Comparison of ENCODE assay signal across 9 mouse cellular contexts in the genomic region with DNA sequence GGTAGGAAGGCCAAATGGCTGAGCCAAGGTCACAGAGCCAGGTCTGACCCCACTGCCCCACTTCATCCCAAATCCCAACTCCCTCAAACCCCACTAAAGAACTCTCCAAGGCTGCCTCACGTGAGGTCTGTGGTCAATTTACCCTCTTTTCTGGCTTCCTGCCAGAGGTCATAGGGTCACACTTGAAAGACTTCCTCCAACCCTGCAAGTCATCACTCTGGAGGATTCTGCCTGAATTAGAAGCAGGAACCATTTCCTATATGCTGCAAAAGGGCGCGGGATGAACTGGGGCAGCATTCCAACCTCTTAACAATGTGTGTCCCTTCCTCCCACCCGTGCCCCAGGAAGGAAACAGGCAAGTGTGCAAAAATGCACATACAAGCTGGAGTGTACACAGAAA. TPM values are rescaled to one million over a fixed set of nuclear protein-coding genes. Genes with fewer than 3 reads are reported as not detected.
DNase-seq lines count a peak whose midpoint lies in the region; ATAC-seq and TF ChIP-seq lines count a peak whose summit lies in the region.
"Had no signal": no experiment of that assay in that cellular context is flagged by ENCODE, and none has a peak within 500 bp of the region (broad histone marks: within the 10 kb centered on the region; RNA-seq: fewer than 3 reads in every experiment).

No protein-coding gene starts in this region.

- peak; percentile 66 for DNase-seq in intestine, embryonic 14.5 days (ENCODE audit: low spot score)
- DNase-seq in embryo, embryonic 10 days (ENCODE audit: low spot score), result peak; percentile 85
- no peak for DNase-seq in liver, adult 2 months (ENCODE audit: extremely low read depth, low read depth, low spot score)
- DNase-seq in frontal cortex, postnatal 25 days (ENCODE audit: low spot score in 2 of 2), result no peak
- no peak for DNase-seq in cerebellum, postnatal 36 days
- DNase-seq in thymus, postnatal 25 days, result no peak

- no peaks in the 10 kb centered on the region for H3K36me3 ChIP-seq in intestine, embryonic 14.5 days (ENCODE audit: control insufficient read depth, insufficient read depth, low read length)
- H3K36me3 ChIP-seq in intestine, postnatal 0 days (ENCODE audit: control insufficient read depth, insufficient read depth), result no peaks in the 10 kb centered on the region
- no peaks in the 10 kb centered on the region for H3K36me3 ChIP-seq in heart, embryonic 16.5 days (ENCODE audit: control insufficient read depth, insufficient read depth)
- H3K36me3 ChIP-seq in liver, adult 2 months (ENCODE audit: control insufficient read depth, insufficient read depth, low read length), result no peaks in the 10 kb centered on the region
- H3K36me3 ChIP-seq: limb, embryonic 12.5 days had no signal

- peak overlapping the region; percentile 77 for H3K27ac ChIP-seq in intestine, embryonic 14.5 days (ENCODE audit: low read depth)
- no peak overlapping the region for H3K27ac ChIP-seq in intestine, postnatal 0 days (ENCODE audit: low read depth, low read length)
- peak overlapping the region; percentile 80 for H3K27ac ChIP-seq in heart, embryonic 16.5 days (ENCODE audit: low read length)
- peak overlapping the region; percentile 4; the same call in 1 of the 2 replicates for H3K27ac ChIP-seq in liver, adult 2 months (replicated peaks; ENCODE audit: insufficient read depth, low read depth, low read length)

- no peak for TF ChIP-seq POLR2A in liver, adult 2 months (IDR thresholded peaks at IDR 0.05; ENCODE audit: extremely low read depth, insufficient read depth, low read length)

- 7% methylated on average over 4 of the region's 4 CpGs for WGBS in intestine, embryonic 14.5 days
- 26% methylated on average over 4 of the region's 4 CpGs for WGBS in intestine, postnatal 0 days
- 17% methylated on average over 4 of the region's 4 CpGs for WGBS in heart, embryonic 16.5 days
- 53% methylated on average over 4 of the region's 4 CpGs for WGBS in liver, adult 2 months

- H3K79me2 ChIP-seq in liver, adult 2 months (ENCODE audit: control insufficient read depth, insufficient read depth, low read length), result no peaks in the 10 kb centered on the region

- H3K4me2 ChIP-seq in intestine, embryonic 14.5 days (ENCODE audit: low read length), result no peak overlapping the region
- no peak overlapping the region for H3K4me2 ChIP-seq in intestine, postnatal 0 days (replicated peaks; ENCODE audit: low read depth)
- H3K4me2 ChIP-seq in heart, embryonic 16.5 days (ENCODE audit: low read depth, low read length), result peak overlapping the region; percentile 10; the same call in 1 of the 2 replicates
- H3K4me2 ChIP-seq: limb, embryonic 12.5 days had no signal

- no peak overlapping the region for H3K4me3 ChIP-seq in intestine, embryonic 14.5 days (ENCODE audit: low read depth, low read length)
- no peak overlapping the region for H3K4me3 ChIP-seq in intestine, postnatal 0 days (ENCODE audit: low read depth, low read length)
- no peak overlapping the region for H3K4me3 ChIP-seq in heart, embryonic 16.5 days (ENCODE audit: low read length)
- H3K4me3 ChIP-seq in liver, adult 2 months (ENCODE audit: insufficient read depth, low read depth, low read length), result no peak overlapping the region
- H3K4me3 ChIP-seq: limb, embryonic 12.5 days had no signal

- no peak overlapping the region for H3K9ac ChIP-seq in intestine, embryonic 14.5 days (ENCODE audit: low read length)
- H3K9ac ChIP-seq in intestine, postnatal 0 days (ENCODE audit: low read depth, low read length), result no peak overlapping the region
- no peak overlapping the region for H3K9ac ChIP-seq in heart, embryonic 16.5 days (ENCODE audit: low read length)
- no peak overlapping the region for H3K9ac ChIP-seq in liver, adult 2 months (ENCODE audit: low read depth, low read length)
- H3K9ac ChIP-seq: limb, embryonic 12.5 days had no signal

- H3K9me3 ChIP-seq in intestine, embryonic 14.5 days (ENCODE audit: control insufficient read depth, low read length), result no peaks in the 10 kb centered on the region
- no peaks in the 10 kb centered on the region for H3K9me3 ChIP-seq in intestine, postnatal 0 days (ENCODE audit: control insufficient read depth)
- peaks cover 5% of the 10 kb centered on the region; the same call in 1 of the 2 replicates for H3K9me3 ChIP-seq in heart, embryonic 16.5 days (replicated peaks; ENCODE audit: control insufficient read depth, low read length)
- H3K9me3 ChIP-seq: limb, embryonic 12.5 days had no signal

- H3K4me1 ChIP-seq in intestine, embryonic 14.5 days (replicated peaks; ENCODE audit: control insufficient read depth, insufficient read depth, low read length), result peaks cover 13% of the 10 kb centered on the region
- H3K4me1 ChIP-seq in intestine, postnatal 0 days (replicated peaks; ENCODE audit: control insufficient read depth, insufficient read depth, low read length), result no peaks in the 10 kb centered on the region; the same call in 1 of the 2 replicates
- H3K4me1 ChIP-seq in heart, embryonic 16.5 days (ENCODE audit: control insufficient read depth, insufficient read depth, low read length), result peaks cover 12% of the 10 kb centered on the region
- H3K4me1 ChIP-seq in liver, adult 2 months (ENCODE audit: control insufficient read depth, insufficient read depth, low read length), result no peaks in the 10 kb centered on the region; the same call in 1 of the 2 replicates

- TF ChIP-seq CTCF in intestine, postnatal 0 days (IDR thresholded peaks at IDR 0.05; ENCODE audit: low read depth), result no peak
- TF ChIP-seq CTCF in liver, adult 2 months (IDR thresholded peaks at IDR 0.05; ENCODE audit: low read depth, low read length), result no peak

- H3K27me3 ChIP-seq in intestine, embryonic 14.5 days (replicated peaks; ENCODE audit: control insufficient read depth, insufficient read depth, low read length), result no peaks in the 10 kb centered on the region
- H3K27me3 ChIP-seq in intestine, postnatal 0 days (replicated peaks; ENCODE audit: control insufficient read depth, insufficient read depth, low read length), result no peaks in the 10 kb centered on the region
- no peaks in the 10 kb centered on the region for H3K27me3 ChIP-seq in heart, embryonic 16.5 days (ENCODE audit: control insufficient read depth, insufficient read depth, low read length)
- no peaks in the 10 kb centered on the region for H3K27me3 ChIP-seq in liver, adult 2 months (ENCODE audit: control insufficient read depth, insufficient read depth, low read length)
- H3K27me3 ChIP-seq: limb, embryonic 12.5 days had no signal

- no peak for ATAC-seq in intestine, embryonic 14.5 days (replicated peaks; ENCODE audit: low FRiP score, low TSS enrichment, low read depth)
- ATAC-seq in intestine, postnatal 0 days, result no peak
- ATAC-seq in heart, embryonic 16.5 days (replicated peaks; ENCODE audit: extremely low read depth, insufficient read depth, low FRiP score), result no peak; the same call in 1 of the 2 replicates

RNA-seq across cellular contexts. Expression of a gene that starts 25.8 kb away (rescaled TPM):
- 10.3 and 11.4 TPM in 2 replicates for polyA plus RNA-seq in intestine, embryonic 14.5 days (2014; fragmentation: Nextera tagmentation; extraction: Ambion mirVana)
- polyA plus RNA-seq in intestine, postnatal 0 days (2015; fragmentation: Nextera tagmentation; extraction: Ambion mirVana), result 18.0 and 18.4 TPM in 2 replicates
- 5.8 and 6.6 TPM in 2 replicates for polyA plus RNA-seq in heart, embryonic 16.5 days (2015; fragmentation: Nextera tagmentation; extraction: Ambion mirVana)
- total RNA-seq in liver, adult 2 months (2014; rRNA removed), result 7.0 and 7.2 TPM in 2 replicates
- polyA plus RNA-seq in liver, adult 2 months (2012; rRNA removed), result 10.5 and 11.0 TPM in 2 replicates

RNA-seq across cellular contexts. Expression of a gene that starts 58.0 kb away (rescaled TPM):
- polyA plus RNA-seq in intestine, embryonic 14.5 days (2014; fragmentation: Nextera tagmentation; extraction: Ambion mirVana), result 17.8 and 18.2 TPM in 2 replicates
- 45.1 and 52.6 TPM in 2 replicates for polyA plus RNA-seq in intestine, postnatal 0 days (2015; fragmentation: Nextera tagmentation; extraction: Ambion mirVana)
- 12.2 and 12.8 TPM in 2 replicates for polyA plus RNA-seq in heart, embryonic 16.5 days (2015; fragmentation: Nextera tagmentation; extraction: Ambion mirVana)
- 40.0 and 41.9 TPM in 2 replicates for total RNA-seq in liver, adult 2 months (2014; rRNA removed)
- 57.9 and 124 TPM in 2 replicates for polyA plus RNA-seq in liver, adult 2 months (2012; rRNA removed)

RNA-seq across cellular contexts. Expression of a gene that starts 59.0 kb away (rescaled TPM):
- 5.8 and 6.0 TPM in 2 replicates for polyA plus RNA-seq in intestine, embryonic 14.5 days (2014; fragmentation: Nextera tagmentation; extraction: Ambion mirVana)
- polyA plus RNA-seq in intestine, postnatal 0 days (2015; fragmentation: Nextera tagmentation; extraction: Ambion mirVana), result 2.9 and 3.2 TPM in 2 replicates
- polyA plus RNA-seq in heart, embryonic 16.5 days (2015; fragmentation: Nextera tagmentation; extraction: Ambion mirVana), result 5.1 and 5.6 TPM in 2 replicates
- total RNA-seq in liver, adult 2 months (2014; rRNA removed), result 0.67 and 0.83 TPM in 2 replicates
- 2.9 and 3.0 TPM in 2 replicates for polyA plus RNA-seq in liver, adult 2 months (2012; rRNA removed)

Comparison
In these comparisons a context has a peak if more than half of its experiments do, and no peak if none do; other contexts are left out.
1. DNase-seq: peak in intestine, embryonic 14.5 days (single experiment) and embryo, embryonic 10 days (single experiment); none in liver, adult 2 months (single experiment), frontal cortex, postnatal 25 days (0 of 2), cerebellum, postnatal 36 days (0 of 2) and thymus, postnatal 25 days (single experiment).